Mouse (Mus musculus): ENCODE measurements around the gene Mgmt. TPM values are rescaled to one million over a fixed set of nuclear protein-coding genes. Genes with fewer than 3 reads are reported as not detected.

Gene Mgmt
- total and polyA plus RNA-seq, 2 experiments from 2014 or later = 5.4 to 6.4 TPM

- 0 out of 2 replicates have a peak, but pooled peaks cover 5% of the 10 kb centered on the region for H3K4me1 ChIP-seq (ENCODE audit: control insufficient read depth, insufficient read depth)
- no peak overlapping the region for H3K4me2 ChIP-seq (ENCODE audit: low read depth, low read length)
- H3K27me3 ChIP-seq (ENCODE audit: control insufficient read depth, insufficient read depth, low read length) = peaks cover 7% of the 10 kb centered on the region; the same call in 1 of the 2 replicates
- no peak for ATAC-seq (ENCODE audit: insufficient read depth, low read depth)
- TF ChIP-seq EP300 (IDR thresholded peaks at IDR 0.05; ENCODE audit: low read depth) (no peak), CTCF (IDR thresholded peaks at IDR 0.05; ENCODE audit: low read depth) (no peak)
- 76% methylated on average over 6 of the region's 6 CpGs for WGBS
- no peak overlapping the region for H3K27ac ChIP-seq (ENCODE audit: low read depth)
- H3K4me3 ChIP-seq (ENCODE audit: low read depth, low read length) = no peak overlapping the region
- no peak overlapping the region for H3K9ac ChIP-seq (replicated peaks; ENCODE audit: low read depth, low read length)
- H3K9me3 ChIP-seq (replicated peaks; ENCODE audit: control insufficient read depth, low read length) = no peaks in the 10 kb centered on the region
- no peak for DNase-seq (ENCODE audit: low spot score)
- H3K36me3 ChIP-seq (replicated peaks; ENCODE audit: control insufficient read depth, insufficient read depth, low read length) = no peaks in the 10 kb centered on the region
These were observed 113.9 kb downstream of the Mgmt start for GRCm38 (mm10) chr7:137008321-137008720.

- Histone ChIP-seq H3K4me2 (ENCODE audit: low read depth, low read length) (no peak overlapping the region), H3K9me3 (replicated peaks; ENCODE audit: control insufficient read depth, low read length) (no peaks in the 10 kb centered on the region), H3K27ac (ENCODE audit: low read depth) (no peak overlapping the region), H3K36me3 (replicated peaks; ENCODE audit: control insufficient read depth, insufficient read depth, low read length) (no peaks in the 10 kb centered on the region), H3K27me3 (ENCODE audit: control insufficient read depth, insufficient read depth, low read length) (peaks cover 7% of the 10 kb centered on the region; the same call in 1 of the 2 replicates), H3K4me3 (ENCODE audit: low read depth, low read length) (no peak overlapping the region), H3K9ac (replicated peaks; ENCODE audit: low read depth, low read length) (no peak overlapping the region), H3K4me1 (ENCODE audit: control insufficient read depth, insufficient read depth) (0 out of 2 replicates have a peak, but pooled peaks cover 5% of the 10 kb centered on the region)
- DNase-seq (ENCODE audit: low spot score) = peak; percentile 10
- ATAC-seq (ENCODE audit: insufficient read depth, low read depth) = peak; percentile 57
- TF ChIP-seq EP300 (IDR thresholded peaks at IDR 0.05; ENCODE audit: low read depth) (no peak), CTCF (IDR thresholded peaks at IDR 0.05; ENCODE audit: low read depth) (no peak)
- WGBS = 55% methylated on average over 19 of the region's 19 CpGs
These were observed 115.4 kb downstream of the Mgmt start for GRCm38 (mm10) chr7:137009732-137010275.

- Histone ChIP-seq H3K4me2 (ENCODE audit: low read depth, low read length) (no peak overlapping the region), H3K9ac (replicated peaks; ENCODE audit: low read depth, low read length) (no peak overlapping the region), H3K36me3 (replicated peaks; ENCODE audit: control insufficient read depth, insufficient read depth, low read length) (no peaks in the 10 kb centered on the region), H3K4me1 (ENCODE audit: control insufficient read depth, insufficient read depth) (0 out of 2 replicates have a peak, but pooled peaks cover 5% of the 10 kb centered on the region), H3K27me3 (ENCODE audit: control insufficient read depth, insufficient read depth, low read length) (peaks cover 7% of the 10 kb centered on the region; the same call in 1 of the 2 replicates), H3K4me3 (ENCODE audit: low read depth, low read length) (no peak overlapping the region), H3K27ac (ENCODE audit: low read depth) (no peak overlapping the region), H3K9me3 (replicated peaks; ENCODE audit: control insufficient read depth, low read length) (no peaks in the 10 kb centered on the region)
- 69% methylated on average over 2 of the region's 2 CpGs for WGBS
- ATAC-seq (ENCODE audit: insufficient read depth, low read depth) = no peak
- peak; percentile 13 for DNase-seq (ENCODE audit: low spot score)
- TF ChIP-seq EP300 (IDR thresholded peaks at IDR 0.05; ENCODE audit: low read depth) (no peak), CTCF (IDR thresholded peaks at IDR 0.05; ENCODE audit: low read depth) (no peak)
These were observed 116.0 kb downstream of the Mgmt start for GRCm38 (mm10) chr7:137010451-137010850.

- Histone ChIP-seq H3K4me1 (ENCODE audit: control insufficient read depth, insufficient read depth) (0 out of 2 replicates have a peak, but pooled peaks cover 5% of the 10 kb centered on the region), H3K9me3 (replicated peaks; ENCODE audit: control insufficient read depth, low read length) (no peaks in the 10 kb centered on the region), H3K4me2 (ENCODE audit: low read depth, low read length) (no peak overlapping the region), H3K27ac (ENCODE audit: low read depth) (no peak overlapping the region), H3K4me3 (ENCODE audit: low read depth, low read length) (no peak overlapping the region), H3K36me3 (replicated peaks; ENCODE audit: control insufficient read depth, insufficient read depth, low read length) (no peaks in the 10 kb centered on the region), H3K9ac (replicated peaks; ENCODE audit: low read depth, low read length) (no peak overlapping the region), H3K27me3 (ENCODE audit: control insufficient read depth, insufficient read depth, low read length) (peaks cover 7% of the 10 kb centered on the region; the same call in 1 of the 2 replicates)
- ATAC-seq (ENCODE audit: insufficient read depth, low read depth) (no peak), DNase-seq (ENCODE audit: low spot score) (no peak)
- 75% methylated on average over 8 of the region's 8 CpGs for WGBS
- TF ChIP-seq CTCF (IDR thresholded peaks at IDR 0.05; ENCODE audit: low read depth) = no peak
- no peak for TF ChIP-seq EP300 (IDR thresholded peaks at IDR 0.05; ENCODE audit: low read depth)
These were observed 118.3 kb downstream of the Mgmt start for GRCm38 (mm10) chr7:137012687-137013086.

GRCm38 (mm10) chr7:137013433-137013832, 119.0 kb downstream of the Mgmt start:
- peaks cover 7% of the 10 kb centered on the region; the same call in 1 of the 2 replicates for H3K27me3 ChIP-seq (ENCODE audit: control insufficient read depth, insufficient read depth, low read length)
- no peak overlapping the region for H3K9ac ChIP-seq (replicated peaks; ENCODE audit: low read depth, low read length)
- DNase-seq (ENCODE audit: low spot score) (no peak), ATAC-seq (ENCODE audit: insufficient read depth, low read depth) (no peak)
- no peak overlapping the region for H3K27ac ChIP-seq (ENCODE audit: low read depth)
- H3K4me2 ChIP-seq (ENCODE audit: low read depth, low read length) = no peak overlapping the region
- no peak for TF ChIP-seq CTCF (IDR thresholded peaks at IDR 0.05; ENCODE audit: low read depth)
- no peak for TF ChIP-seq EP300 (IDR thresholded peaks at IDR 0.05; ENCODE audit: low read depth)
- 0 out of 2 replicates have a peak, but pooled peaks cover 5% of the 10 kb centered on the region for H3K4me1 ChIP-seq (ENCODE audit: control insufficient read depth, insufficient read depth)
- H3K4me3 ChIP-seq (ENCODE audit: low read depth, low read length) = no peak overlapping the region
- H3K9me3 ChIP-seq (replicated peaks; ENCODE audit: control insufficient read depth, low read length) = no peaks in the 10 kb centered on the region
- WGBS = 51% methylated on average over 3 of the region's 3 CpGs
- H3K36me3 ChIP-seq (replicated peaks; ENCODE audit: control insufficient read depth, insufficient read depth, low read length) = no peaks in the 10 kb centered on the region

GRCm38 (mm10) chr7:137018614-137019013, 124.2 kb downstream of the Mgmt start:
- DNase-seq (ENCODE audit: low spot score) (no peak), ATAC-seq (ENCODE audit: insufficient read depth, low read depth) (no peak)
- Histone ChIP-seq H3K9ac (replicated peaks; ENCODE audit: low read depth, low read length) (no peak overlapping the region), H3K9me3 (replicated peaks; ENCODE audit: control insufficient read depth, low read length) (no peaks in the 10 kb centered on the region), H3K27me3 (ENCODE audit: control insufficient read depth, insufficient read depth, low read length) (no peaks in the 10 kb centered on the region), H3K36me3 (replicated peaks; ENCODE audit: control insufficient read depth, insufficient read depth, low read length) (no peaks in the 10 kb centered on the region), H3K4me2 (ENCODE audit: low read depth, low read length) (no peak overlapping the region), H3K4me1 (ENCODE audit: control insufficient read depth, insufficient read depth) (no peaks in the 10 kb centered on the region), H3K4me3 (ENCODE audit: low read depth, low read length) (no peak overlapping the region), H3K27ac (ENCODE audit: low read depth) (no peak overlapping the region)
- 82% methylated on average over 5 of the region's 5 CpGs for WGBS
- no peak for TF ChIP-seq EP300 (IDR thresholded peaks at IDR 0.05; ENCODE audit: low read depth)
- no peak for TF ChIP-seq CTCF (IDR thresholded peaks at IDR 0.05; ENCODE audit: low read depth)

All from heart, postnatal 0 days (tissue).